Mouse (Mus musculus): ENCODE measurements around the gene Galt.
"Not testable (repeated sequence)": the region's sequence is repeated elsewhere in the genome, so short reads cannot be mapped to it uniquely, and the experiment has no call there.

The Galt gene

DNA sequence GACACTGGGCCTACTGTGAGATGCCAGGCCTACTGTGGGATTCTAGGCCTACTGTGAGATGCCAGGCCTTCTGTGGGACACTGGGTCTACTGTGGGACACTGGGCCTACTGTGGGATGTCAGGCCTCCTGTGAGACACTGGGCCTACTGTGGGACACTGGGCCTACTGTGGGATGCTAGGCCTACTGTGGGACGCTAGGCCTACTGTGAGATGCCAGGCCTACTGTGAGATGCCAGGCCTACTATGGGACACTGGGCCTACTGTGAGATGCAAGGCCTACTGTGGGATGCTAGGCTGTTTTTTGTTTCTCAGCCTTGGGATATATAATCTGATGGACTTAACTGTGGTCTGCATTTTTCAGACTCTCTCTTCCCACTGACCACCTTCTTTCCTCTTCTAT is 20.8 kb downstream of the Galt start:
- not testable (repeated sequence) for DNase-seq

DNA sequence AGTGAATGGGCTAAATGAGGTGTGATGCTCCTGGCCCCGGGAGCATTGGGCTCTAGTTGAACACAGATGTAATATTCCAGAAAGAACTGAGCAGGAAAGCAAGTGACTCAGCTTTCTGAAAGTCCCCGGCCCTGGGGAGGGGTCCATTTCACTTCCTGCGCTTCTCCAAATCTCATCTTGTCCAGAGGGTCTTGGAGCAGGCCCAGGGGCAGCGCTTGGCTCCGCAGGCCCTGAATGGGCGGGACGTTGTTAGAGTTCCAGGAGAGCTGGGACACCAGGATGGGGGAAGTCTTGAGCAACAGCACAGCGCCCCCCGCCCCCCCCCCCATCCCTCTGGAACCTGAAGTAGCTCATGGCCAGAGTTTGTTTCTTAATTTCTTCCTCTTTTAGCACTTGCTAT is 26.2 kb downstream of the Galt start:
- not testable (repeated sequence) for DNase-seq

DNA sequence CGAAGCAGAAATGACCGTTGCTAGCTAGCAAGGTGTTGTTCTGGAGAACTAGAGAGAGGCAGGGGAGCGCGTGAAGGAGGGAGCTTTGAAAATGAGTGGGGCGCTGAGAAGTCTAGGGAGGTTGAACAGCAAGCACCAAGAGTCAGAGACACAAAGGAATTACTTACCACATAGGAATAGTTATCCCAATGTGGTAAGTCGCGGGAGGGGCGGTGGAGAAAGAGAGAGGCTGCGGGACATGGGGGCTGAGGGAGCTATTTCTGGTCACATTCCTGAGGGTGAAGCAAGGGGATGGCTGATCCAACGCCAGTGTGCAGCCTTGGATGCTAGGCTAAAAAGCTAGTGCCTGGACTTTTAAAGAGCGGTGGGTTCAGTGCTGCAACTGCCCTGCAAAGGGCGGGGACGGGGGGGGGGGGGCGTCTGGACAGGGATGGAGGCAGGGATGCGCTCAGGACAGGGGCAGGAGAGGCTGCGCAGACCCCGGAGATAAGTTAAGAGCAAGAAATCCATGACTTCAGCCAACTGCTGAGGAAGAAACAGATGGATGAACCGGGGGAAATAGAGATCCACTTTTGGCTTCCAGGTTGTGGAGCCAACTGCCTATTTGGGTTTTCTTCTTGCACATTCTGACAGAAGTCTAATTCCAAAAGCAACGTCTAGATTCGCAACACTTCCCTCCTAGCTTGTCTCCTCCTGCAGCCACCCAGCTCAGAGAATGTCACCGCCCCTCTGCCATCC is 26.9 kb downstream of the Galt start:
- DNase-seq = not testable (repeated sequence)

DNA sequence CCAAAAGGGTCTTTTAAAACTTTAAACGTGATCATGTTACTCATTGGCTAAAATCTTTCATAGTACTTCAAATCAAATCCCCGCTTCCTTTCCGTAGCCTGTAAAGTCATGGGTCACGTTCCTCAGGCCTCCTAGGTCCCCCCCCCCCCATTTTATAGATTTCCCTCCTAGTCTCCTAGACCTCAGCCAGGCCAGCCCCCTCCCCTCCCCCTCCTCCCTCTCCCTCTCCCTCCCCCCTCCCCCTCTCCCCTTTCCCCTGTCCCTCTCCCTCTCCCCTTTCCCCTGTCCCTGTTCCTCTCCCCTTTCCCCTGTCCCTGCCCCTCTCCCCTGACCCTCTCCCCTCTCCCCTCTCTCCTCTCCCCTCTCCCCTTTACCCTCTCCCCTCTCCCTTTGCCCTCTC is 27.7 kb downstream of the Galt start:
- not testable (repeated sequence) for DNase-seq

- DNase-seq = not testable (repeated sequence)
Observed at GRCm38 (mm10) chr4:41783197-41783596, 28.2 kb downstream of the Galt start.
